Mouse (Mus musculus) heart, embryonic 16.5 days (tissue): ENCODE measurements at regions not wholly inside any gene's neighbourhood (a gene's known extent, or its start where the extent isn't known, plus 50 kb on each side); places are given as distances from the start of the nearest gene placed in this dataset.

ENCODE experiments used
- ATAC-seq: fragments of 200-750 bp; cut with Nextera tagmentation; replicated peaks from 2 replicates; pipeline ENCODE4 v1.8.0; 2017; ENCODE audit warnings: moderate number of reproducible peaks; ENCODE audit not compliant: insufficient read depth, low FRiP score; ENCODE audit errors: extremely low read depth
- H3K27ac ChIP-seq: fragments of 300-500 bp; sonication (generic); 2 replicates; pipeline ENCODE4 v1.5.1; 2014; ENCODE audit warnings: mild to moderate bottlenecking, low read length, control low read depth, moderate library complexity
- H3K27me3 ChIP-seq: fragments of 300-500 bp; sonication (generic); 2 replicates; pipeline ENCODE4 v1.6.1; 2014; ENCODE audit warnings: low read length, mixed read lengths; ENCODE audit not compliant: control insufficient read depth, insufficient read depth
- H3K36me3 ChIP-seq: fragments of 300-500 bp; sonication (generic); 2 replicates; pipeline ENCODE4 v1.6.1; 2014; ENCODE audit not compliant: control insufficient read depth, insufficient read depth
- H3K4me1 ChIP-seq: fragments of 300-500 bp; sonication (generic); 2 replicates; pipeline ENCODE4 v1.6.1; 2014; ENCODE audit warnings: low read length, mixed read lengths; ENCODE audit not compliant: control insufficient read depth, insufficient read depth
- H3K4me2 ChIP-seq: fragments of 300-500 bp; sonication (generic); 2 replicates; pipeline ENCODE4 v1.6.1; 2014; ENCODE audit warnings: low read depth, mild to moderate bottlenecking, control low read depth, low read length
- H3K4me3 ChIP-seq: fragments of 300-500 bp; sonication (generic); 2 replicates; pipeline ENCODE4 v1.5.1; 2014; ENCODE audit warnings: mild to moderate bottlenecking, control low read depth, low read length
- H3K9ac ChIP-seq: fragments of 300-500 bp; sonication (generic); 2 replicates; pipeline ENCODE4 v1.6.1; 2014; ENCODE audit warnings: low read length, control low read depth
- H3K9me3 ChIP-seq: fragments of 300-500 bp; sonication (generic); replicated peaks from 2 replicates; pipeline ENCODE4 v1.6.1; 2016; ENCODE audit warnings: low read length; ENCODE audit not compliant: control insufficient read depth
- WGBS: fragments of 180-500 bp; shearing (Covaris S2); extraction: QIAGEN DNeasy Blood & Tissue Kit; methylation state at CpG from one replicate; pipeline ENCODE4 v1.1.7; 2014; 5-methylcytosine and 5-hydroxymethylcytosine counted together

DNA sequence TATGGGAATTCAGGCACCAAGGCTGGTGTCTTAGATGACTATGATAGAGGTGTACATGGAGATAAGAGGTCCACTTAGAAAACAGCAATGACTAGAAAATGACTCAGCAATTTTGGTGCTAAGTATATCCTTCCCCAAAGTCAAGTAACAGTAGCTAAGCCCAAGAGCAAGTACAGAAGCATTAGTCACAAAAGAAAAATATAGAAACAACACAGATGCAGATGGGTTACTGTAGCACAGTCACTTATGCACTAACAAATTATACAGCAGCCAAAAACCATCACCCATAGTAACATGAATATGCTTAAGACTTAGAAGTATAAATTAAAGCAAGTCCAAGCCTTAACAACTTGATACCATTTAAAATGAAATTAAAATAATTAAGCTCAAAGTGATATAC is 378.5 kb upstream of the Meis2 start:
- Histone ChIP-seq H3K27me3 (no peaks in the 10 kb centered on the region), H3K4me1 (no peaks in the 10 kb centered on the region), H3K4me3 (no peak overlapping the region), H3K9ac (no peak overlapping the region), H3K27ac (no peak overlapping the region), H3K4me2 (no peak overlapping the region), H3K9me3 (no peaks in the 10 kb centered on the region), H3K36me3 (no peaks in the 10 kb centered on the region)
- ATAC-seq: no peak

DNA sequence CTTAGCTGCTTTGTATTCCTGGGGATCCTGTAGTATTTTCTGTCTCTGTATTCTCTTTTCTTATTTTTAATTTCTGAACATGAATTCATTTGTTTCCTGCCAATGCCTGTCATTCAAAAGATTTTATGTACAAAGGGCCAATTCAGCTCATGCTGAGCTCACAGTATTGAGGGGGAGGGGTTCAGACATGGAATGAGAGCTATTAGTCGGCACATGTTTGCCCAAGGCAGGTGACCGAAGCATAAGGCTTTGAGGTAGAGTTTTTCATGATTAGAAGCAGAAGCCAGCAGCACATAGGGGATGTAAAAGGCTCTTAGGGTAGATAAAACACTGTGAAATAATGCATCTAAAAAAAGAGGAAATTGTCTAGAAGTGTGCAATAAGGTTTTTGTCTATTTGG is 374.6 kb upstream of the Meis2 start:
- no peaks in the 10 kb centered on the region for H3K4me1 ChIP-seq
- H3K27me3 ChIP-seq: no peaks in the 10 kb centered on the region
- no peak for ATAC-seq
- H3K4me2 ChIP-seq: no peak overlapping the region
- 63% methylated on average over 2 of the region's 2 CpGs for WGBS
- H3K9me3 ChIP-seq: no peaks in the 10 kb centered on the region
- H3K4me3 ChIP-seq: no peak overlapping the region
- H3K9ac ChIP-seq: no peak overlapping the region
- no peak overlapping the region for H3K27ac ChIP-seq
- no peaks in the 10 kb centered on the region for H3K36me3 ChIP-seq

DNA sequence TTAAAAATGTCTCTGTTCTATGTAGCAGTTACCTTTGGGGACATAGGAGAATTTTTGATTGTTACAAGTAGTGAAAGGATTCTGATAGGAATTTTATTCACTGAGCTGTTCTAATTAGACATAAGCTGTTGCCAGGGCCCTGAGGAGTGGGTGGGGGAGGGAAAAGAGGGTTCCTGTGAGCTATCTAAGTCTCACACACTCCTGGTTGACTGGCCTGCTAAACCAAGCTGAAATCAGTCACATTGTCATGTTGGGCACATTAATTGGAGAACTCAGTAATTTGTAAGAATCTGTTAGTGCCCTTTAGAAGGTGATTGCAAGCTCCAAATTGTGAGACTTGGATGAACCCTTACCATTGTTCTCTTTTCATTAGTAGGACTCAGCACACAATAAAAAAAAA is 367.8 kb upstream of the Meis2 start:
- Histone ChIP-seq H3K4me1 (no peaks in the 10 kb centered on the region), H3K9me3 (no peaks in the 10 kb centered on the region), H3K27ac (no peak overlapping the region), H3K4me3 (no peak overlapping the region), H3K9ac (no peak overlapping the region), H3K27me3 (no peaks in the 10 kb centered on the region), H3K36me3 (no peaks in the 10 kb centered on the region), H3K4me2 (no peak overlapping the region)
- no peak for ATAC-seq

DNA sequence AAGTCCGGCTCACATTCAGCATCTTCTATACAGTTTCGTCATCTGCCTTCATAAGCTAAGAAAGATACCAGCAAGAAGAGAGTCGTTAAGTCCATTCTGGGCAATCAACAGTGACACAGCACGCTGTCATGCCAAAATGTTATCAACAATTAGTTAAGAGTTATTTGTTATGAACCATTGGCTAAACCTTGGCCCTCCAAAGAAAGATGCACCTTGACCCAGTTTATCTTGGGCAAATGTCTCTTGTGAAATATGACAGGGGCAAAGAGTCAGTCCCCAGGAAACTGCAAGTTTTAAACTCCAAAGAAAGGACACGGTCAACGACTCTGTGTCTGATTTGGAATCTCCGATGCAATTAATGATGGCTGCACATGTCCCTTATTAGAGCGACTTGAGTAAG is 358.5 kb upstream of the Meis2 start:
- Histone ChIP-seq H3K27ac (no peak overlapping the region), H3K4me2 (no peak overlapping the region), H3K27me3 (no peaks in the 10 kb centered on the region), H3K9ac (no peak overlapping the region), H3K9me3 (no peaks in the 10 kb centered on the region), H3K4me1 (no peaks in the 10 kb centered on the region), H3K36me3 (no peaks in the 10 kb centered on the region), H3K4me3 (no peak overlapping the region)
- no peak for ATAC-seq
- WGBS: 84% methylated on average over 8 of the region's 8 CpGs

DNA sequence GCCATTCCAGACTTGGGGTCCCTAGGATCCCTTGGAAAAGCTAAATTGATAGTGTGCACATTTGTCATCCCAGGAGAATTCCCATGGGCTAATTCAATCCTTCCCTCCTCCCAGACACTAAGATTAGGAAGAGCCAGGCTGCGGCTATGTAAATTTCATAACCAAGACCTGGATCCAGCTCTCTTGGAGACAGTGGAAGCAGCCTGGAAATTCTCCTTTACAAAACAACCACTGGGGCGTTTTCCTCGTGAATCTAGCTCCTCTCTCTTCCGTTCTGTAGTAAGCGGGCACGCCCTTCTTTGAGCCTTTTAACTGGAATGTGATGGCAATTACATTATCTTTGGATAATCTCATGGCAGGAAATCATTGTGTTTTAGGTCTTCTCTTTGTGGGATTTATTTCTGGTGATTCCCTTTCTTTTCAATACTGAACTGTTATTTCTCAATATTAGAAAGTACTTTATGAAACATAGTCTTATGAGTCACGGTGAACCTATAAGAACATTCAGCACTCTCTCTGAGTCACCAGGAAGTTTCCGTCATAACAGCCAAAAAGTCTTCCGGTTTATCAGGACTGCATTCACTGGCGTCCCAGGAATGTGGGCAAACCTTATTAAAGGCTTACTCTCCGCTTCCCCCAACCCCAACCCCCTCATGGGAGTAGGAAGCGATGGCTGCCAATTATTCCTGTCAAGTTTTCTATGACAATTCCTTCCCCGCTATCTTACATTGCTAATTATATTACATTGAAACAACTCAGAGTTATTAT is 352.0 kb upstream of the Meis2 start:
- H3K27ac ChIP-seq: no peak overlapping the region
- no peaks in the 10 kb centered on the region for H3K9me3 ChIP-seq
- H3K36me3 ChIP-seq: no peaks in the 10 kb centered on the region
- peak; percentile 28; the same call in 1 of the 2 replicates for ATAC-seq
- H3K4me1 ChIP-seq: peaks cover 2% of the 10 kb centered on the region; the same call in 1 of the 2 replicates
- 48% methylated on average over 13 of the region's 13 CpGs for WGBS
- no peaks in the 10 kb centered on the region for H3K27me3 ChIP-seq
- no peak overlapping the region for H3K9ac ChIP-seq
- H3K4me3 ChIP-seq: no peak overlapping the region
- peak overlapping the region; percentile 38; the same call in 1 of the 2 replicates for H3K4me2 ChIP-seq

DNA sequence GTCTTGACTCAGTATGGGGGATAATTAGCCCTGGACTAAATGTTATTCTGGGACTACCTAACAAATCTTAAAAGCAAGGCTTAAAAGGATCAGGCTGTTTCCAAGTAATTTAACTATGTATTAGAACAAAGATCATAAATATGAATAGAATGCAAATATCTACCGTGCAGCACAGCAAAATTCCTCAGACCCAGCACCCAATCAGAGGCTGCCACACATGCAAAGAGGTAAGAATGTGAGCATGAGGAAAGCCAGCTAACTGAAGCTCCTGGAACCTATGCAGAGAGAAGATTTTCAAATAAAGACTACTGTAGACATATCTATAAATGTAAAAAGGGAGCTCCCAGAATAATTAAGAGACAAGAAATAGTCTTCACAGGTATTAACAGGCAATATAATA is 350.1 kb upstream of the Meis2 start:
- ATAC-seq: no peak
- no peak overlapping the region for H3K9ac ChIP-seq
- H3K9me3 ChIP-seq: no peaks in the 10 kb centered on the region

DNA sequence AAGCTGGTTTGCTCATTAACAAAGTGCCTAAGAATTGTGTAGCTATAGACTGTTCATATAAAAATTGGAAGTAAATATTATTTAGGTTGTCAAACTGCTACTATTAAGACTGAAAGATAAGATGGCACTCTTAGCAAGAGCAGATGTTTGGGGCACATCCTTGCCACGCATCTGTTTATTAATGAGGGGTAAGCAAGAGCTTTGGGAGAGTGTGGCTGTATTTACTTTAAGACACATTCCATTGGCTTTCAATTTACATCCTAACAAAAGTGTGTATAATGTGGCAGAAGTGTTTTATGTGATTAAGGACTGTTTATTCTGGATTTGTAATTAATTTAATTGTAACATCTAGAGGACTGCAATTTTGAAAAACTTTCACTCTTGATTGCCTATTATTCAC is 336.5 kb upstream of the Meis2 start:
- Histone ChIP-seq H3K4me3 (no peak overlapping the region), H3K4me1 (no peaks in the 10 kb centered on the region), H3K27ac (no peak overlapping the region), H3K4me2 (no peak overlapping the region), H3K27me3 (no peaks in the 10 kb centered on the region), H3K9me3 (no peaks in the 10 kb centered on the region), H3K9ac (no peak overlapping the region), H3K36me3 (no peaks in the 10 kb centered on the region)
- WGBS: 72% methylated on average over 1 of the region's 1 CpGs
- ATAC-seq: no peak

More for the DNA sequence above, 350.1 kb upstream of the Meis2 start:
- Histone ChIP-seq H3K4me3 (no peak overlapping the region), H3K4me2 (no peak overlapping the region), H3K4me1 (peaks cover 2% of the 10 kb centered on the region; the same call in 1 of the 2 replicates), H3K27ac (no peak overlapping the region), H3K36me3 (no peaks in the 10 kb centered on the region), H3K27me3 (no peaks in the 10 kb centered on the region)
- 61% methylated on average over 1 of the region's 1 CpGs for WGBS

DNA sequence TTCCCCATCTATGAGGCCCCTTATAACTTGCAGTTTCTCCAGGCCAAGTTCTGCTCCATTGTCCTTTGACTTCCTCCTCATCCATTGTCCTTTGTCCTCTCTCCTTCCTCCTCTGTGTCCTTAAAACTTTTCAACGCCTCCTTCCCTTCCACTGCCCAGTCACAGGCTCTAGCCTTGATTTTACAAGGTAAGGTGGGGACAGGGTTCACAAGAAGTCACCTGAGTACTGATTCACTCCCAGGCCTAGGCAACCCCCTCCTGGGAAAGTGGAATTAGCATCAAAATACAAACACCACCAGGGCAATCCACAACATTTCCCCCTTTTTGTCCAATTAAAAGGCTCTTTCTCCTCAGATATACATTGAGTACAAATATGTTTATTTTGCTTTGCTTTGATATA is 334.3 kb upstream of the Meis2 start:
- Histone ChIP-seq H3K27ac (no peak overlapping the region), H3K4me1 (no peaks in the 10 kb centered on the region), H3K27me3 (no peaks in the 10 kb centered on the region), H3K9me3 (no peaks in the 10 kb centered on the region), H3K4me2 (no peak overlapping the region), H3K4me3 (no peak overlapping the region), H3K9ac (no peak overlapping the region), H3K36me3 (no peaks in the 10 kb centered on the region)
- ATAC-seq: no peak
- 56% methylated on average over 1 of the region's 1 CpGs for WGBS

DNA sequence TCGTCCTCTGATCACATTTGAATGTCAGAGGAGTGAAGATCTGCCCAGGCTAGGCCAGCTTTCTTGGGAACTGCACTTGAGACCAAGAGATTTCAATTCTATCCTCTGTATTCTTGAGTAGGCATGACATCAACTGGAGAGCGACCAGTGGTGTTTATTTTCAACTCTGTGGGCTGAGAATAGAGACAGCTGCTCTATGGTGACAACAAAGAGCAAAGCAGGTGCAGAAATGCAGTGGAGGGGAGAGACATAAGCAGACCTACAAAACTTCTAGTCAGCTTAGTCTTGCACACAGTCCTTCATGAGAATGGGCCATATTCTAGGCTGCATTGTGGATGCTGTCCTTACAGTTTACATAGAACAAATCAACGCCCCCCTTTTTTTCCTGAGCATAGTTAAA is 303.2 kb upstream of the Meis2 start:
- Histone ChIP-seq H3K9me3 (no peaks in the 10 kb centered on the region), H3K4me1 (no peaks in the 10 kb centered on the region), H3K4me2 (no peak overlapping the region), H3K36me3 (no peaks in the 10 kb centered on the region), H3K9ac (no peak overlapping the region), H3K27ac (no peak overlapping the region), H3K27me3 (no peaks in the 10 kb centered on the region), H3K4me3 (no peak overlapping the region)
- ATAC-seq: no peak
- 69% methylated on average over 3 of the region's 3 CpGs for WGBS
